In the genomic region with DNA sequence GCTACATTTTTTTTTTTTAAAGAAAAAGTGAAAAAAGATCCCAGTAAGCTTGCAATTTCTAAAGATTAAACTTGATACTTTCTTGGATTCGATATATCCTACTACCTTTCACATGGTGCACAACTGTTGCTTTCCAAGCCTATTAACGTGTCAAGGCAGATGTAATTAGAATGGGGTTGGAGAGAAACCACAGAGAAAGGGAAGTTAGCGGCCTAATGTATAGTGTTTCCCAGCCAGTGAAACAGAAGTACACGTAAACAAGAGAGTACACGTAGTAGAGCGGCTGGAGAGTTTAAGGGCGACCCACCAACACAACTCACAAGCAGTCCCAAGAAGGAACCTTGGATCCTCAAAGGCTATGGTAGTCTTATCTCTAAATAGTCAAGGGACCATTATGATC, we compare ENCODE assay signal across 33 mouse cellular contexts. TPM values are rescaled to one million over a fixed set of nuclear protein-coding genes. Genes with fewer than 3 reads are reported as not detected.
A peak's percentile ranks its signal among the peaks of the same experiment; 100 is the strongest.
DNase-seq lines count a peak whose midpoint lies in the region; ATAC-seq and TF ChIP-seq lines count a peak whose summit lies in the region.
"Had no signal": no experiment of that assay in that cellular context is flagged by ENCODE, and none has a peak within 500 bp of the region (broad histone marks: within the 10 kb centered on the region; RNA-seq: fewer than 3 reads in every experiment).

No protein-coding gene starts in this region.

- no peak for TF ChIP-seq CTCF in lung, postnatal 0 days (IDR thresholded peaks at IDR 0.05)

- peak; percentile 15 for DNase-seq in lung, postnatal 36 days
- DNase-seq in lung, postnatal 0 days (ENCODE audit: low spot score) = no peak
- peak; percentile 68 for DNase-seq in MEL-GATA-1-ER (ENCODE audit: extremely low read depth, low read depth)
- DNase-seq in urinary bladder, adult 2 months (ENCODE audit: low spot score) = no peak
- no peak for DNase-seq in retina, embryonic 14.5 days (ENCODE audit: low spot score)
- no peak for DNase-seq in urinary bladder, adult 18-20 months (ENCODE audit: low spot score in 2 of 2)
- DNase-seq: adrenal gland, postnatal 14 days; cerebellum, adult 2 months; cerebellum, postnatal 14 days; gastrocnemius, adult 2 months; gastrocnemius, postnatal 36 days; heart, adult 2 months; heart, postnatal 4 days; kidney, adult 8-10 months; kidney, postnatal 4 days; liver; lung, postnatal 4 days; right cerebral cortex, postnatal 4 days; thymus, postnatal 36 days had no signal

- no peaks in the 10 kb centered on the region; the same call in 1 of the 2 replicates for H3K4me1 ChIP-seq in lung, postnatal 0 days (ENCODE audit: insufficient read depth, low read depth, low read length)
- H3K4me1 ChIP-seq in megakaryocyte, embryonic 14.5 days = peaks cover 44% of the 10 kb centered on the region
- H3K4me1 ChIP-seq: stomach, embryonic 15.5 days had no signal

- no peak overlapping the region for H3K27ac ChIP-seq in lung, postnatal 0 days (ENCODE audit: low read length)
- H3K27ac ChIP-seq: embryonic facial prominence, embryonic 12.5 days; forebrain, embryonic 10.5 days; forebrain, embryonic 15.5 days; gastrocnemius, adult 2 months; heart, adult 2 months; hindbrain, embryonic 13.5 days; kidney, postnatal 0 days; liver, embryonic 15.5 days; lung, embryonic 15.5 days; midbrain, embryonic 10.5 days; midbrain, embryonic 15.5 days; stomach, embryonic 15.5 days had no signal

- no peaks in the 10 kb centered on the region for H3K9me3 ChIP-seq in lung, postnatal 0 days (ENCODE audit: low read length)
- no peaks in the 10 kb centered on the region for H3K9me3 ChIP-seq in megakaryocyte, embryonic 14.5 days
- H3K9me3 ChIP-seq: embryonic facial prominence, embryonic 12.5 days; forebrain, embryonic 10.5 days; forebrain, embryonic 15.5 days; heart, embryonic 12.5 days; hindbrain, embryonic 13.5 days; liver, embryonic 15.5 days; lung, embryonic 15.5 days; midbrain, embryonic 10.5 days; midbrain, embryonic 15.5 days; stomach, embryonic 15.5 days had no signal

- H3K36me3 ChIP-seq in lung, postnatal 0 days (ENCODE audit: insufficient read depth, low read length) = no peaks in the 10 kb centered on the region
- peaks cover 5% of the 10 kb centered on the region for H3K36me3 ChIP-seq in megakaryocyte, embryonic 14.5 days (replicated peaks; ENCODE audit: low read length)
- H3K36me3 ChIP-seq: embryonic facial prominence, embryonic 12.5 days; forebrain, embryonic 10.5 days; forebrain, embryonic 15.5 days; heart, embryonic 12.5 days; hindbrain, embryonic 13.5 days; liver, embryonic 15.5 days; lung, embryonic 15.5 days; midbrain, embryonic 10.5 days; midbrain, embryonic 15.5 days; stomach, embryonic 15.5 days had no signal

- no peaks in the 10 kb centered on the region for H3K27me3 ChIP-seq in lung, postnatal 0 days (replicated peaks; ENCODE audit: insufficient read depth, low read length)
- no peaks in the 10 kb centered on the region for H3K27me3 ChIP-seq in megakaryocyte, embryonic 14.5 days (replicated peaks)
- H3K27me3 ChIP-seq: embryonic facial prominence, embryonic 12.5 days; forebrain, embryonic 15.5 days; heart, embryonic 12.5 days; hindbrain, embryonic 13.5 days; liver, embryonic 15.5 days; lung, embryonic 15.5 days; midbrain, embryonic 15.5 days; Patski; stomach, embryonic 15.5 days had no signal

- H3K9ac ChIP-seq in lung, postnatal 0 days (replicated peaks; ENCODE audit: low read depth) = no peak overlapping the region
- H3K9ac ChIP-seq: embryonic facial prominence, embryonic 12.5 days; forebrain, embryonic 15.5 days; heart, embryonic 12.5 days; hindbrain, embryonic 13.5 days; liver, embryonic 15.5 days; lung, embryonic 15.5 days; midbrain, embryonic 15.5 days; stomach, embryonic 15.5 days had no signal

- H3K4me3 ChIP-seq in lung, postnatal 0 days (ENCODE audit: low read depth, low read length) = no peak overlapping the region
- peak overlapping the region; percentile 73 for H3K4me3 ChIP-seq in megakaryocyte, embryonic 14.5 days (replicated peaks)
- H3K4me3 ChIP-seq: embryonic facial prominence, embryonic 12.5 days; forebrain, embryonic 10.5 days; forebrain, embryonic 15.5 days; gastrocnemius, adult 2 months; heart, adult 2 months; heart, embryonic 12.5 days; hindbrain, embryonic 13.5 days; liver, embryonic 15.5 days; lung, embryonic 15.5 days; midbrain, embryonic 10.5 days; midbrain, embryonic 15.5 days; stomach, embryonic 15.5 days had no signal

- no peak for TF ChIP-seq EP300 in lung, postnatal 0 days (IDR thresholded peaks at IDR 0.05)

- 78% methylated on average over 7 of the region's 7 CpGs for WGBS in lung, postnatal 0 days

- no peak overlapping the region for H3K4me2 ChIP-seq in lung, postnatal 0 days (replicated peaks; ENCODE audit: low read depth, low read length)
- H3K4me2 ChIP-seq: embryonic facial prominence, embryonic 12.5 days; forebrain, embryonic 15.5 days; heart, embryonic 12.5 days; hindbrain, embryonic 13.5 days; liver, embryonic 15.5 days; lung, embryonic 15.5 days; midbrain, embryonic 15.5 days; stomach, embryonic 15.5 days had no signal

- no peak for ATAC-seq in lung, postnatal 0 days
- ATAC-seq: forebrain, embryonic 15.5 days; intestine, embryonic 16.5 days; midbrain, embryonic 15.5 days; Patski had no signal

RNA-seq across cellular contexts. Expression of a gene that starts 3.7 kb away (rescaled TPM):
- 79.8 and 97.3 TPM in 2 replicates for polyA plus RNA-seq in lung, postnatal 0 days (2015; fragmentation: Nextera tagmentation; extraction: Ambion mirVana)
- 122 and 125 TPM in 2 replicates for polyA plus RNA-seq in megakaryocyte, embryonic 14.5 days (2012; ENCODE audit: insufficient read depth, low replicate concordance)
- polyA plus RNA-seq in urinary bladder, adult 2 months (2012; rRNA removed) = 67.1 and 79.6 TPM in 2 replicates

Comparison
In these comparisons a context has a peak if more than half of its experiments do, and no peak if none do; other contexts are left out.
1. DNase-seq: peak in lung, postnatal 36 days (single experiment) and MEL-GATA-1-ER (single experiment); none in lung, postnatal 0 days (single experiment), urinary bladder, adult 2 months (single experiment), retina, embryonic 14.5 days (single experiment) and urinary bladder, adult 18-20 months (0 of 2).